Mouse (Mus musculus) mesoderm, embryonic 11.5 days (tissue): Measurements from ENCODE around the gene Gm17409.

Experiments used
- DNase-seq: peaks from one replicate; pipeline ENCODE4 v3.0.0-alpha.2; 2012; ENCODE audit warnings: low read depth, low spot score

Gm17409 gene

DNA sequence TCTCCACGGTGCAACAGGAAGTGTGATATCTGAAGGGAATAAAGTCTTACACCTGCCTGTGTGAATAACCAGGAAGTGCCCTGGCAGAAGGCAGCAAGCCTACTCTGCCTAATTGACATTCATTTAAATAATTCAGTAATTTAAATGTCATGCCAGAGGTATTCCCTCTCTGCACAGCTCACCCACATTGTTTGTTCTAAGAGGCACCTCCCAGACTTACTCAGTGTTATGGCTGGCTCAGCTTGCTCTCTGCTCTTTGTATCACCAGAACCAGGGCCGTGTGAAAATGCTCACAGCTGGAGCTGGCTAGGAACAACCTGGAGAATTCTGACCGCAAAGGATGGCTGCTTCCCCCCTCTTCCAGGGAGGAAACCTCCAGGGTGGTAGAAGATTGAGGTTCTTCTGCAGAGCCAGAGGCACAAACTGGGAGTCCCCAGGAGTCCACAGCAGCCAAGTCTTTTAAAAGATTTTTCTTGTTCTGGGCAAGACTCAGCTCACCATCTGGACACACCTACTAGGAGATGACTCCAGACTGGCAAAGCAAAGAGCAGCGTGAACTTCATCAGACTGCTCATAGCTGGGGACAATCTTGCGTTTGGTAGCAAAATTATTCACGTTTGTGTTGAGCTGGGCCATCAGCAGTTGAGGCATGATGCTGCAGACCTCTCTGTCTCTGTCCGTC is 14.5 kb downstream of the Gm17409 start:
- no peak for DNase-seq

- no peak for DNase-seq
These were observed 15.2 kb downstream of the Gm17409 start for GRCm38 (mm10) chr2:58485152-58485551.

DNA sequence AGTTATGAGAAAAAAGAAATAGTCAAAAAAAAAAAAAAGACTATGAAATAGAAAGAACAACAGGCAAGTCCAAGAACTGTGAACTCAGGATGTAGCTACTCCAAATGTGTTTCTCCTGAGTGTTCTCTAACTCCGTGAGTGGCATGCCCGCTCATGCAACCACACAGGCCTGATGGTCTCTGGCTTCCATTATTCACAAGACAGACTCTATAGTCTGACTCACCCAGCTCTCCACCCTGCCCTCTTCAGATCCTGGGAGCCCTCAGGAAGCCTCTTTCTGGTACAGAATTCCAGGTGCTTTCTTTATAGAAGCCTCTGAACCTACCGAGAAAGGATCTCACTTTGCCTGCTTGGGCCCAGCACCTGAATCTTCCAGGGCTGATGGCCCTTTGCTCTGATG is 15.8 kb downstream of the Gm17409 start:
- DNase-seq = no peak

DNA sequence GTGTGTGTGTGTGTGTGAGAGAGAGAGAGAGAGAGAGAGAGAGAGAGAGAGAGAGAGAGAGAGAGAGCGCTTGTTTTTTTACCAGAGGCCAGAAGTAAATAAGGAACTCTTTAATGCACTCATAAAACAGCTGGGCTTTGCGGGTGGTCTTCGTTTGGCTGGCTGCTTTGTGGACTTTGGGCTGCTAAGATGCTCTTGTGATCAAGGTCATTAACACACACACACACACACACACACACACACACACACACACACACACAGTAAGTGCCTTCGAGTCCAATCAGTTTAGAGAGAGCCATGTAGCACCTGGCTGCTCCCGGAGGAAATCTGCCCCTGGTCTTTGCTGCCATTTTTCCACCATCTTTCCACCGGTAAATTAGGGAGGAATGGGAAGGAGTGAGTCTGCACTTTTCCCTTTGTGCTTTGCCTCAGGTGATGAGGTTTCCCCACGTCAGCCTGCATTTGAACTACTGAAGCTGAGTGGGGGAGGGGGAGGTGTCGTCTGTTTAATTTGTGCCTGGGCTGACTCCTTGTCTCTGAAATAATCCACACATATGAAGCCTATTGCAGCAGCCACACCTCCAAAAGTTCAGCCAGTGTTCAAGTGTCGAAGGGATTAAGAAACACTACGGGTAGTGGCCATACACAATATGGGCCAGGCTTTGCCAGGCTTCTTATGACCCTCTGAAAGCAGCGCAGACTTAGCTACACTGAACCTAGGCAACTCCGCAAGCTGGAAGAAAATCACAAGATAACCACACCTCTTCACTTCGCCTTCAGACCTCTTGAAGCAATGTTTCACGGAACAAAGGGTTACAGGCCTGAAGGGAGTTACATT is 16.7 kb downstream of the Gm17409 start:
- DNase-seq = no peak

- no peak for DNase-seq
These were observed 17.3 kb downstream of the Gm17409 start for GRCm38 (mm10) chr2:58487279-58487560.

- no peak for DNase-seq
These were observed 18.5 kb downstream of the Gm17409 start for GRCm38 (mm10) chr2:58488404-58488803.

- no peak for DNase-seq
These were observed 19.4 kb downstream of the Gm17409 start for GRCm38 (mm10) chr2:58489275-58489674.

DNA sequence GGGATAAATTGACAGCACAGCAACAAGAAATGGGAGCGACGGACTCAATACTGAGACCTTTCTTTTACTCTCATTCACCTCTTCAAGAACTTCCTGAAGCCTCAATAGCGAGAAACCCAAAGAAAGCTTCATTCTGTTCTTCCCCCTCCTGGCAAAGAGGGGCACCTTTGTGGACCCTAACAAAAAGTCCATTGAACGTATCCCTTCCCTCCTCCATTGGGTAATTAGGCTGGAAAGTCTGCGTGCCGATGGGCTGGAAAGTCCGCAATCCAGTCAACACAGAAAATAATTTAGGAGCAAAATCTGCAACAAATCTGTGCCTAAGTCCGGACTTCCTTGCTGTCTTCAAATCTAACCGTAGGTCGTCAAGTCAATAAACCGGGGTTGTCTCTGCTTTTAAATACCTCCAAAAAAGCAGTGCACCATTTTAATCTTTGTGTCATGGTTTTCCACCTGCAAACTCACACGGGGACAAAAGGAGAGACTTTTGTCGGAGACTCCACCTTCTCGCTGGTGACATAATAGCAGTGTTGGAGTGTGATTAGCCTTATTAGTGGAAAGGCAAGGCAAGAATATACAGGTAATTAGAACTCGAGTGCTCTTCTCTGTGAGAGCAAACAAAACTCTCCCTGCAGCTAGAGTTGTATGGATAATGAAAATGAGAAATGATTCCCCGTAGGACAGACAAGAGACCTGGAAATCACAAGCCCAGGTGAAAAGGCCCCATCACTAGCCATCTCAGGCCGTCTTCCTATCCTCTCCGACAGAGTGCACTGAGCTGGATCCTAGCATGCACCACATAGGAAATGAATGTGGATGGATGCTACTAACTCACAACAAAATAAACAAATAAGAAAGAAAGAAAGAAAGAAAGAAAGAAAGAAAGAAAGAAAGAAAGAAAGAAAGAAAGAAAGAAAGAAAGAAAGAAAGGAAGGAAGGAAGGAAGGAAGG is 24.0 kb downstream of the Gm17409 start:
- DNase-seq = no peak

DNA sequence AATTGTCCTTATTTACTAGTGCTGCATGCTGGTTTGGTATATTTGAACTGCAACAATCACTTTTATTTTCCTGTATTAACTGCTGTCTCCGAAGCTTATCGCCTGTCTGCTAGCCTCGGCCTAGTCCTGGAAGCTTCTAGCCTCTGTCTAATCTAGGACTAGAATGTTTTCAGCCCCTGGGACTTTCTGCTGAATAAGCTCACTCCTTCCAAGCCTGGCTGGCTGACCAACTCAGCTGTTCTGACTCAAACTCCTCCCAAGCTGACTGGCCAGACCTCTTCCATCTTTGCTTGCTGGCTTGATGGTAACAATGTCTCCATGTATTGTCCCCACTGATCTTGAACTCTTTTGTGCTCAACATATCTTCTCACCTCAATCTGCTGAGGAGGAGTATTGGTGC is 25.4 kb downstream of the Gm17409 start:
- DNase-seq = no peak

- DNase-seq = no peak
These were observed 26.9 kb downstream of the Gm17409 start for GRCm38 (mm10) chr2:58496647-58497410.

DNA sequence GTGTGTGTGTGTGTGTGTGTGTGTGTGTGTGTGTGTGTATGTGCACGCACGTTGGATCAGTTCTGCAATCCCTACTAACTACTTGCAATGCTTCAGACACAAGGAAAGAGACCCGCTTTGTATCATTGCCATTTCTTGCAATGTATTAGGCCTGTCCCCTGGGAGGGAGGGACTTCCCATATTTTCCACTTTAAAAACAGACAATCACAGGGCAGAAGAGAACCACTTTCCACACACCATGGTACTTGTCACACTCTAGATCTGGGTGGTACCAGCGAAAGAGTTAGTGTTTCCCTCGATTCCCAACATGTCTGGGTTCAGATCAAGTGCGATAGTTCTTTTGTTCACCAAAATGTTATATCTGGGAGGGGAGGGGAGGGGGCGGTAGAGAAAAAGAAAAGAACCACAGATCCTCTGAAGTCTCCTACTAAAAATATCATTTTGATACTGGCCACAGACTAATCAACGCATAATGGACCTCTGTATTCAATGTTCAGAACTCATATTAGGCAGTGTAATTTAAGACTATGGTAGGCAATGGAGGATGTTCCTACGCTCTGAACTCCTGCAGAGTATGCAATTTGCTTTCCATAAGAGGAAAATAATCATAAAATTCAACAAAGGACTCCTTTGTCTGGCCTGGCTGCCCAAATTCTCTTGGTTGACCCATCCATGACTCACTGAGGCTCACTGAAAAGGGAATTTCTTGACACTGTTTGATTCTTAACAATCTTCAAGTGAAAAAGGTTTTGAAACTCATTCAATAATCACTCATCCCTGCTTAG is 35.6 kb downstream of the Gm17409 start:
- DNase-seq = peak; percentile 47

DNA sequence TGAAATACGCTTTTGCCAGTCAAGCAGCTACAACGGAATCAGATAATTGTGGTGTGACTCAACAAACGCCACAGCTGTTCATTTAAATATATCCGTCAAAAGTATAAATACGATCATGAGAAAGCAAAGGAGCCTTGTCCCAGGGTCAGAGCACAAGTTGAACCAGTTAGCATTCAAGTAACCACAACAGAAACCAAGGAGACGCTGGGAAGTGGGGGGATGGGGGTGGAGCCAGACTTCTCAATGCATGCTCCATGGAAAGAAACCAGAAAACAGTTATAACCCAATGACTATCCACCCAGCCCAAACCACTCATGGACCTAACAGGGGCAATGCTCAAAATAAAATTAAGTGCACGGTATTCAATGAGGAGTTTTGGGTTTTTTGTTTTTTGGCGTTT is 40.3 kb downstream of the Gm17409 start:
- no peak for DNase-seq

DNA sequence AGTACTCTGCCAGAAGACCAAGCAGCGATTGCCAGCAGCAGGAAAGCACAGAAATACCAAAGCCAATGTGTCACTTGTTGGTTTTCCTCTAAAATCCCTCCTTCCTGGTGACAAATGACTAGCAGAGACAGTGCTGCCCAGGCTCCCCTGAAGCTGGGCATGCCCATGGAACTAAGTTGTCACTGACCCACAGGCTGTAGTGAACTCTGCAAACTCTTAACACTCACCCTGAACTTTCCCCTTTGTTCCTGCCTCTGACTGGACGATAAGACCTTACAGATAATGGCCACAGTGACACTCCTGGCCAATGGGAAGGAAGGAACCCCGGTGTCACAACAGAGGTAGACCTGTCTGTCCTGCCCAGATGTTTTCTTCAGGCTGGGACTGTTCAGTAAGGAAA is 43.3 kb downstream of the Gm17409 start:
- DNase-seq = no peak

DNA sequence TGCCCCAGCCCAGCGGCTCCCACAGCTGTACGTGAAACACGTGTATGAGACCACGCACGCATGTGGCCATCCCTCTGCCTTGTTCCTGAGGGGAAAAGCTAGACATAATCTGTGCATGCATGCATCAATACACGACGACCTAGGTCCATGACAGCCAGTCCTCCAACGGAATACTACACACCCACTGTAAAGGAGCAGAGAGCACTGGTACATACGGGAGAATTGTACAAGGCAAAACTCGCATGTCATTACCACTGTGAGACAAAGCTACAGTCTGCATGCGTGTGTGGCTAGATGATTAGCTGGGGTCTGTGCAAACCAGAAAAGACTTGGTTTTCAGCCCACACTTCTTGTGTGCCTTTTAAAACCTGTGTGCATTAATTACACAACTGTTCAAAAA is 44.6 kb downstream of the Gm17409 start:
- no peak for DNase-seq

- no peak for DNase-seq
These were observed 46.1 kb downstream of the Gm17409 start for GRCm38 (mm10) chr2:58516000-58516399.

DNA sequence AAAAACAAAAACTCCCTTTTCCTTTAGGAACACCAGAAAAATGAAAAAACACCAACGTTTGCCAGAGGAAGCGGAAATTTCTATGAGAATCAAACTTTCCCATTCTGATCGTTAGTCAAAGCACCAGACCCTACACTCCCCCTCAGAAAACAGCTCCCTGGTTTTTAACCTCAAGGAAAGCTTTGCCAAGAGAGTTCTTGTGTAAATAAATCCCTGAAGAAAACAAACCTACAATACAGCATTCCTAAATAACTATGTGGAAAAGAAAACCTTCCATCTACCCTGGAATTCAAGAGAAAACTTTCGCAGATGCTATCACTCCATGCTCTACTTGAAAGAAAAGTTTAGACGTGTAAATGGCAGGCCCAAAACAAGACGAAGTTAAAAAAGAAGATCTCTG is 47.0 kb downstream of the Gm17409 start:
- DNase-seq = no peak

GRCm38 (mm10) chr2:58518517-58518916 is 48.6 kb downstream of the Gm17409 start:
- no peak for DNase-seq
